Mouse (Mus musculus) urinary bladder, postnatal 14 days (tissue): ENCODE measurements around the gene Cfd.
A peak's percentile ranks its signal among the peaks of the same experiment; 100 is the strongest.
"Not testable (repeated sequence)": the region's sequence is repeated elsewhere in the genome, so short reads cannot be mapped to it uniquely, and the experiment has no call there.

Experiments used
- DNase-seq: peaks from one replicate; pipeline ENCODE4 v3.0.0; 2021; ENCODE audit warnings: low spot score

The Cfd gene

DNA sequence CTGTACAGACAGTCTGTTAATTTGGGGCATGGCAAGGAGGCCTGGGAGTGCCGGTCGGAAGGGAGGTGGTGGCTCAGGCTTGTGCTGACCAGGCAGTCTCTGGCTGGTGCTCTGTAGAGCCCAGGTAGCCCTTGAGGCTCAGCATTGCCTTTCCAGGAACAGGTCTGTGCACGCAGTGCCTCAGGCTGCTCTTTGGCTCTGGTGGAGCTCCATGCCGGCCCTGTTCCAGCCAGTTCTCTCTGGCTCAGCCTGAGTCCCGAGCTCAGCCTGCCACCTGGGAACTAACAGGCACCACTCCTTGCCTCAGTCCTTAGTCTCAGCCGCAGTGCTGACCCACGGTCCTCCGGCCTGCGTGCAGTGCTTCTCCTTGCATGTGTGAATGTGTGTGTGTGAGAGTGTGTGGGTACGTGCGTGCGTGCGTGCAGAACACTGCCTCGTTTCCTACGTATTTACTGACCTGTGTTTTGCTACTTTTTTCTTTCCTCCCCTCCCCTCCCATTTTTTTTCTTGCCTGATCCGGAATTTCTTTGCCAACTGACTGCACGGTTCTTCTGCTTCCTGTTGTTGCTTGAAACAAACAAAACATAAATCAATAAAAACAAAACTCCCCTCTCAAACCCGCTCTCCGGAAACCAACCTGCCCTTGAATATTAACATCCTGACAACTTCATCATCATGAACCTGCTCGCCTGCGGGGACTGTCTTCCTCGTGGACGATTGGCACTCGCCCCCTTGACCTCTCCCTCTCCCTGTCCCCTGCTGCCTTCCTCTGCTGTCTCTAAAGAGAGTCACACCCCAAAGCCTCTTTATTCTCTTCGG, 29.2 kb upstream of the Cfd start:
- no peak for DNase-seq

GRCm38 (mm10) chr10:79862049-79862788, 28.4 kb upstream of the Cfd start:
- no peak for DNase-seq

GRCm38 (mm10) chr10:79862925-79863324, 27.7 kb upstream of the Cfd start:
- no peak for DNase-seq

DNA sequence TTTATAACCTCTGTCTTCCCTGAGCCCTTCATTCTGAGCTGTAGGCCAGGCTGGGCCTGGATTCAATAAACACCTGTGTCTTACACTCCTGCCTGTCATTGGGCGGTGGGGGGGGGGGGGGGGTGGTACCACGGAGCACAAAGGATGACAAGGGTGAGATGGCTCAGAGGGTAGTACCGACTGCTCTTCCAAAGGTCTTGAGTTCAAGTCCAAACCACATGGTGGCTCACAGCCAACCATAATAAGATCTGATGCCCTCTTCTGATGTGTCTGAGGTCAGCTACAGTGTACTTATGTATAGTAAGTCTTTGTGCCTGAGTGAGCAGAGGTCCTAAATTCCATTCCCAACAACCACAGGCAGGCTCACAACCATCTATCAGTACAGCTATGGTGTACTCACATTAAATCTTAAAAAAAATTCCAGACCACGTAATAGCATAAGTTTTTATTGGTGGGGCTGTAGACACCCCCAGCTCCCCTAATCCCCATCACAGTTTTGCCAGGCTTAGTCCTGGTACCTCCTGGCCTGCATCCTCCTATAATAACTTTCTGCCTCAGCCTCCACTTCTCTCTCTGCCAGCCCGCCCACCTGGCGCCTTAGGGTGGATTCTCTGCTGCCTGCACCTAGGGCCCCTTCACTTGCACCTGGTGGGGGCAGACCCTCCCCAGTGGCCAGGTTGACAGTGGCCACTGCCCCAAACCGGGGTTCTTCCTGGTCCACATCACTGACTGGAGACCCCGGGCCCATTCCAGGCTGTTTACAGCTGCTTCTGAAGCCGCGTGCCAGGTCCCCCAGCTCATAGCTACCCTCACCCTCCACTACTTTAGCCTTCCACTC, 26.1 kb upstream of the Cfd start:
- DNase-seq: no peak

DNA sequence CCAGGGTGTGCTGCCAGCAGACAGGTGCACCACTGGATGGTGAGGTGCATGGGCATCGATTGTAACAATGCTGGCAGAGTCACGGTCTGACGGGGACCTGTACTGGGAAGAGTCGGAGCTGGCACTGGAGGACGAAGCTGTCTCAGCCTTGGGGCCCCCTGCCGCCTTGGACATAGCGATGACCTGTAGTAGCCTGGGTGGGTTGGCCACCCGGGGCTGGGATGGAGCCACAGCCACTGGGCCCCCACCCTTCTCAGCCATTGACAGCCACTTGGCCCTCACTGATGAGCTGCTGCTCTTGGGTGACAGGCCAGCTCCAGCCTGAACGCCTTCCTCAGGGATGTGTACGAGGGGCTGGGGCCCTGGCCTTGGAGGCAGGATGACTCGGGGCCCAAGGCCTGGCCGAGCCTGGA, 25.5 kb upstream of the Cfd start:
- no peak for DNase-seq

DNA sequence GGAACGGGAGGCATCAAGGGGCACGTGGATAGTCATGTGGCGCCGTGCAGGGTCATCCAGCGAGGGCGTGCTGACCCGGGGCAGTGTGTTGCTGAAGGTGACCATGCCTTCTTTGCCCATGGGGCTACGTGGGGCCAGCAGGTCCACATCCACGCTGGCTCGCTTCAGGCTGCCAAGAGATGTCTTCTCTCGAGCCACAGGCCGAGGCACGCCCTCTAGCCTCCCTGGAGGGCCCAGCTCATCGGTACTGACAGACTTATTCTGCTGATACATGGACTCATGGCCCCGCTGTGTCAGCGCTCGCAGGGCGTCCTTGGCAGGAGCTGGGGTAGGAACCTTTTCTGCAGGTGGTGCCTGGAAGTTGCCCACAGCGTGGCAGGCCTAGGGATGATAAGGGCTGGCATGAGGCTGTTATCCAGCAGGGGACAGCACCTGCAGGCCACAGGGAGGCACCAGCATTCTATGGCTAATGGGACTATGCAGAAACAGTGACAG, 24.8 kb upstream of the Cfd start:
- no peak for DNase-seq

- no peak for DNase-seq
Measured at GRCm38 (mm10) chr10:79866601-79867000, 24.1 kb upstream of the Cfd start.

DNA sequence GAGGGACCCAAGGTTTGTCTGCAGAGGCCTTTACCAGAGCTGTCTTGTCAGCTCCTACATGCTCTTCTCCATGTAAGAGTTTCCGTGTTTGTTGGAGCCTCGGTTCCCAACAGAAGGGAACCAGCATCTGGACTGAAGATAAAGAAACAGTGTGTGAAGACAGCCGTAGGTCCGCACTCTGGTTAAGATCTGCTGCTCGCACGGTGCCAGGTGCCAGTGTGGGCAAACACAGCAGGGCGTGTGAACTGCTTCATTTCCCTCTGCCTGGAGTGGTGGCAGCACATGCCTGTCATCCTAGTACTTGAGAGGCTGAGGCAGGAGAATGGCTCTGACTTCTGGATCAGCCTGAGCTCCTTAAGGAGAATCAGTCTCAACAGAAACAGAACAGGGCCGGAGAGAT, 18.8 kb upstream of the Cfd start:
- no peak for DNase-seq

- no peak for DNase-seq
Measured at GRCm38 (mm10) chr10:79872862-79873261, 17.8 kb upstream of the Cfd start.

DNA sequence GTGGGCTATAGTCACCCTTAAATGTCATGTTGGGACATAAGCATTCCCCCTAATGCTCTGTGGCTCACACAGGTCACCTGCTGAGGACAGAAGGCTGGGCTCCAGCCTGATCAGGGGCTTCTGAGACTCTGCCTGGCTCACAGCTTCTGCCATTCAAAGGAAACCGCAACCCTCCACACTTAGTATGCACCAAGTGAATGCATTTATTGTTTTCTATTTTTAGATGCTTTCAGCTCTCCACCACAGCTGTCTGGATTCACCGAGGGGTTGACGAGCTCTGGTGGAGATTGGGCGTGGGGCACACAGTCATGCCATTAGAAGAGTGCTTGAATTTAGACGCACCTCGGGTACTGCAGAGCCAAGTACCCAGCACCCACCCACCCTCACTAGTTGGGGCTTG, 17.3 kb upstream of the Cfd start:
- DNase-seq: no peak

- no peak for DNase-seq
Measured at GRCm38 (mm10) chr10:79873715-79874289, 16.9 kb upstream of the Cfd start.

DNA sequence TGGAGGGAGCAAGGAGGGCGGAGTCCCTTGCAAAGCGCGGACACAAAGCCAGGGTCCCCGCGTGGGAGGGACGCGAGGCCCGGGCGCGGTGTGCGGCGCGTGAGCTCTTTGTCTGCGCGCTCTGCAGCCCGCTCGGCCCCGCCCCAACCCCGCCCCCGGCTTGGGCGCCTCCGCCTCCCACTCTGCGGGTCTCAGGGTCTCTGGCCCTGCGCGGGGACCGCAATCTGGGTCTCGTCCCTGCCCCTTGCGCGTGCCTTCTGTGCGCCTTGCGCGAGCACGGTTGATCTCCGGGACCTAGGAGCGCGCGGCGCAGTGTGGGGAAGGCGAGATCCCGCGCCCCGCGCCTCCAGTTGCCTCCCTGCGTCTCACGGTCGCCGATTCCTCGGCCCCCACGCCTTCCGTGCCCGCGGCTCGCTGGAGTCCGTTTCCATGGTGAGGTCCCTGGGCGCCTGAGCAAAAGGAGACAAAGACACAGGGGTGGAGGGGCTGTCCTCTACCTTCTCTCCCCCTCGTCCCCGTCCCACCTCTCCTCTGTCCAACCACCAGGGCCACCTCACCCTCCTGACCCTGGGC, 16.3 kb upstream of the Cfd start, which contains the start of the genes Prtn3 and Plppr3:
TSS of gene Prtn3 (plus strand) at position 187 of the 573 bp plus-strand sequence.
TSS of gene Plppr3 (minus strand) at position 345 of the 573 bp plus-strand sequence.
- DNase-seq: no peak

- no peak for DNase-seq
Measured at GRCm38 (mm10) chr10:79877174-79877573, 13.5 kb upstream of the Cfd start.

GRCm38 (mm10) chr10:79877757-79878156, 12.9 kb upstream of the Cfd start:
- no peak for DNase-seq

DNA sequence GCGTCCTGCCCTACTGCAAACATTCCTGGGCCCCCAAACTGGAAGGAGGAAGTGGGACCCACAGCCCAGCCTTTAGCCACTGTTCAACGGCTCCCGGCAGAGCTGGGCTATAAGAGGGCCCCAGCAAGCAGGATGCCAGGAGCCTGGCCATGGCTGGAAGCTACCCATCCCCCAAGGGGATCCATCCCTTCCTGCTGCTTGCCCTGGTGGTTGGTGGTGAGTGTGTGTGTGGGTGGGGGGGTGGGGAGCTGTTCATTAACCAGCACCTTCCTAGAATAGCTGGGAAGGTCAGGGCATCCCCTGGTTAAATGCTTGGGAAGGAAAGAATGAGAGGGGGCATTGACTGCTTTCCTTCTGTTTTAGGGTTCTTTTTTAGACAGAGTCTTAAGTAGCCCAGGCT, 11.1 kb upstream of the Cfd start:
- no peak for DNase-seq

- DNase-seq: no peak
Measured at GRCm38 (mm10) chr10:79880721-79881120, 9.9 kb upstream of the Cfd start.

DNA sequence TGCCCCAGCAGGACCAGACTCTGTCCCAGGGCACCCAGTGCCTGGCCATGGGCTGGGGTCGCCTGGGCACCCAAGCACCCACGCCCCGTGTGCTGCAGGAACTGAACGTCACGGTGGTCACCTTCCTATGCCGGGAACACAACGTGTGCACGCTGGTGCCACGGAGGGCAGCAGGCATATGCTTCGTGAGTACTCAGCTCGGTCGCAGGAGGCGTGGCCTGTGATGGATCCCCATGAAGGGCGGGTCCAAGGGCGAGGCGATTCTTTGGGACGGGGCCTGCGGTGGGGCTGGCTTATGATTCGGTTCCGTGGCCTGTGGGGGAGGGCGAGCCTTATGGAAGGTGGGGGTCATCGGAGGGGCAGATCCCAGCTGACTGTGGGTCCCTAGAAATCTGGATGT, 8.7 kb upstream of the Cfd start:
- DNase-seq: no peak

- DNase-seq: peak; percentile 84
Measured at GRCm38 (mm10) chr10:79883297-79884084, 7.2 kb upstream of the Cfd start.

DNA sequence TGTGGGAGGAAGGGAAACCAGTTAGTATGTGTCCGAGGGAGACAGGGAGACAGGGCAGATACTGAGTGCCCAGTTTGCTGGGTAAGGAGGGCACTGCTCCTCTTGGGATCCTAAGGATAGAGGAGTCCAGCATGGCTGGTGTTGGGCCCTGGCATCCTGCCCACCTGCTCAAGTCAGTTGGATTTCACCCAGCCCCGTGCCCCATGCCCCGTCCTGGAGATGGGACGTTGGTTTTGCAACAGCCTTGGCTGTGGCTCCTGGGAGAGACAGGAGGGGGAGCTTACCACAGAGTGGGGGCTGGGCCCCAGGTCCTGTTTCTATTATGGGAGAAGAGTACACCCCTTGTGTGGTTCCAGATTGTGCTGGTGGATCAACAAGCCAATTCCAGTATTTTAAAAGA, 6.2 kb upstream of the Cfd start:
- DNase-seq: no peak

DNA sequence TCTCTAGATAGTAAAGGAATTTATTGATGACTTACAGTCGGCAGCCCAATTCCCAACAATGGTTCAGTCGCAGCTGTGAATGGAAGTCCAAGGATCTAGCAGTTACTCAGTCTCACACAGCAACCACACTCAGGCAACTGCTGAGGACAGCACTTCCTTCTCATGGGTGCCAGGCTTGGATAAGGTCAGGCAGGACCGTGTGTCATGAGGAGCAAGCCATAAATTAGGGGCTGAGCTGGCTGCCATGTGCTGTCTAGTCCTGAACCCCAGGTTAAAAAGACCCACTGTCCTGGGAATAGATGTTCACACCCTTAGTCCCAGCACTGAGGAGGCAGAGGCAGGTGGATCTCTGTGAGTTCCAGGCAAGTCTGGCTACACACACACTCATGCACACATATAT, 5.7 kb upstream of the Cfd start:
- DNase-seq: not testable (repeated sequence)

DNA sequence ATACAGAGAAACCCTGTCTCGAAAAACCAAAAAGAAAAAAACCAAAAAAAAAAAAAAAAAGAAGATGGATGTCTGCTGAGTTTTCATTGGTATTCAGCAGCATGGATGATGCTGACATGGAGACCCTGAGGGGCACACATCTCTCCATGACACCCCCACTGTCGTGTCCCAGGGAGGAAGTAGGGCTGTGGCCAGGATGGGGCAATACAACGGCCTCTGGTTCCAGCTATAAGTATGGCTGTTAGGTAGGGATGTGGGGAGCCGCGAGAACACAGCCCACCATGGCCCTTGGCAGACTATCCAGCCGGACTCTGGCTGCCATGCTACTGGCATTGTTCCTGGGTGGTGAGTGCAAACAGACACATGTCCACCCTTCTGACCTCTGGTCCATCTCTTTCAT, 4.6 kb upstream of the Cfd start, which contains the start of gene Elane:
TSS of gene Elane (plus strand) at position 194 of the 400 bp plus-strand sequence.
- DNase-seq: no peak
